ENCODE assay signal across 9 mouse cellular contexts in the genomic region with DNA sequence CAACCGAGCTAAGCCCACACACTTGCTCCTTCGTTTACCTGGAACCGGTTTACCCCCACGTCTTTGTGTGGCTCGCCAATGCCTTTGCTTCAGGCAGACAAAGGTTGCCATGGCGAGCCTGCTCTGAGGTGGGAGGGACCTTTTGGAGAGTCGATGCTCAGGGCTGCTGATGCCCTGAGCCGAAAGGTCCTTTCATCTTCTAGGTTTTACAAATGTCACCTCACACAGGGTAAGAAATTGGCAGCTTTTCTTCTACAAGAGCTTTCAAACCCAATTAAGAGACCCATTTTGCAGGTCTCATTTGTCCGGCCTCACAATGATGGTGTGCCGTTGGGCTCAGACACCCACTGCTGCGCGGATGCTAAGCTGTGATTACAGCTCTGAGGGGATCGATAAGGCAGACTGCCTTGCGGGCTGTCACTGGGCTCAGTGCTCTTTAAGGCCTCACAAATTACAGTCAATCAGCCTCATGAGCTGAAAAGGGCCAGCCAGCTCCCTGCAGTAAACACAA. TPM values are rescaled to one million over a fixed set of nuclear protein-coding genes. Genes with fewer than 3 reads are reported as not detected.
DNase-seq lines count a peak whose midpoint lies in the region; ATAC-seq and TF ChIP-seq lines count a peak whose summit lies in the region.
"Had no signal": no experiment of that assay in that cellular context is flagged by ENCODE, and none has a peak within 500 bp of the region (broad histone marks: within the 10 kb centered on the region; RNA-seq: fewer than 3 reads in every experiment).

No protein-coding gene starts in this region.

- TF ChIP-seq EP300 in lung, postnatal 0 days (IDR thresholded peaks at IDR 0.05): no peak

- H3K4me1 ChIP-seq in lung, postnatal 0 days (ENCODE audit: insufficient read depth, low read depth, low read length): no peaks in the 10 kb centered on the region; the same call in 1 of the 2 replicates
- H3K4me1 ChIP-seq in embryonic facial prominence, embryonic 13.5 days: peaks cover 34% of the 10 kb centered on the region
- peaks cover 48% of the 10 kb centered on the region for H3K4me1 ChIP-seq in limb, embryonic 13.5 days
- peaks cover 28% of the 10 kb centered on the region; the same call in 1 of the 2 replicates for H3K4me1 ChIP-seq in stomach, embryonic 14.5 days (ENCODE audit: control insufficient read depth, insufficient read depth, low read length)

- H3K9me3 ChIP-seq in lung, postnatal 0 days (ENCODE audit: low read length): no peaks in the 10 kb centered on the region
- no peaks in the 10 kb centered on the region for H3K9me3 ChIP-seq in embryonic facial prominence, embryonic 13.5 days
- no peaks in the 10 kb centered on the region for H3K9me3 ChIP-seq in limb, embryonic 13.5 days
- H3K9me3 ChIP-seq in stomach, embryonic 14.5 days (ENCODE audit: control insufficient read depth, low read depth, low read length): no peaks in the 10 kb centered on the region

- no peaks in the 10 kb centered on the region for H3K36me3 ChIP-seq in lung, postnatal 0 days (ENCODE audit: insufficient read depth, low read length)
- H3K36me3 ChIP-seq in embryonic facial prominence, embryonic 13.5 days: no peaks in the 10 kb centered on the region
- no peaks in the 10 kb centered on the region for H3K36me3 ChIP-seq in limb, embryonic 13.5 days
- H3K36me3 ChIP-seq in stomach, embryonic 14.5 days (ENCODE audit: control insufficient read depth, insufficient read depth, low read length): no peaks in the 10 kb centered on the region

- no peak overlapping the region for H3K9ac ChIP-seq in lung, postnatal 0 days (replicated peaks; ENCODE audit: low read depth)
- peak overlapping the region; percentile 54; the same call in 1 of the 2 replicates for H3K9ac ChIP-seq in embryonic facial prominence, embryonic 13.5 days
- peak overlapping the region; percentile 19; the same call in 1 of the 2 replicates for H3K9ac ChIP-seq in limb, embryonic 13.5 days
- H3K9ac ChIP-seq in stomach, embryonic 14.5 days (replicated peaks; ENCODE audit: low read depth, low read length): no peak overlapping the region

- H3K27me3 ChIP-seq in lung, postnatal 0 days (replicated peaks; ENCODE audit: insufficient read depth, low read length): no peaks in the 10 kb centered on the region
- H3K27me3 ChIP-seq in embryonic facial prominence, embryonic 13.5 days: no peaks in the 10 kb centered on the region
- no peaks in the 10 kb centered on the region for H3K27me3 ChIP-seq in limb, embryonic 13.5 days
- no peaks in the 10 kb centered on the region for H3K27me3 ChIP-seq in stomach, embryonic 14.5 days (ENCODE audit: control insufficient read depth, insufficient read depth, low read length)

- H3K27ac ChIP-seq in lung, postnatal 0 days (ENCODE audit: low read length): no peak overlapping the region
- H3K27ac ChIP-seq in embryonic facial prominence, embryonic 13.5 days: peak overlapping the region; percentile 77
- H3K27ac ChIP-seq in limb, embryonic 13.5 days: peak overlapping the region; percentile 74
- H3K27ac ChIP-seq in stomach, embryonic 14.5 days (ENCODE audit: low read length): peak overlapping the region; percentile 64

- DNase-seq in lung, postnatal 0 days (ENCODE audit: low spot score): no peak
- no peak for DNase-seq in lung, adult 18-20 months
- no peak for DNase-seq in layer of hippocampus, adult 9-11 months
- no peak for DNase-seq in layer of hippocampus, postnatal 14 days (ENCODE audit: low spot score in 2 of 2)

- TF ChIP-seq CTCF in lung, postnatal 0 days (IDR thresholded peaks at IDR 0.05): no peak

- WGBS in lung, postnatal 0 days: 33% methylated on average over 14 of the region's 14 CpGs
- 10% methylated on average over 14 of the region's 14 CpGs for WGBS in embryonic facial prominence, embryonic 13.5 days
- 8% methylated on average over 14 of the region's 14 CpGs for WGBS in limb, embryonic 13.5 days
- WGBS in stomach, embryonic 14.5 days: 14% methylated on average over 14 of the region's 14 CpGs

- 0 out of 2 replicates have a peak overlapping the region, but pooled peaks have one; percentile 11 for H3K4me2 ChIP-seq in lung, postnatal 0 days (replicated peaks; ENCODE audit: low read depth, low read length)
- peak overlapping the region; percentile 23 for H3K4me2 ChIP-seq in embryonic facial prominence, embryonic 13.5 days
- peak overlapping the region; percentile 44 for H3K4me2 ChIP-seq in limb, embryonic 13.5 days (replicated peaks)
- peak overlapping the region; percentile 18 for H3K4me2 ChIP-seq in stomach, embryonic 14.5 days (replicated peaks; ENCODE audit: low read depth, low read length)

- no peak for ATAC-seq in lung, postnatal 0 days
- ATAC-seq in embryonic facial prominence, embryonic 13.5 days (ENCODE audit: insufficient number of reproducible peaks, insufficient read depth, low FRiP score, low TSS enrichment, low read depth): no peak
- no peak for ATAC-seq in limb, embryonic 13.5 days (ENCODE audit: low FRiP score, low read depth)
- no peak for ATAC-seq in stomach, embryonic 14.5 days (ENCODE audit: insufficient number of reproducible peaks, insufficient read depth, low FRiP score, low read depth)
- no peak for ATAC-seq in granulocyte monocyte progenitor cell, adult 5-6 weeks (replicated peaks; ENCODE audit: poor library complexity, severe bottlenecking)

- H3K4me3 ChIP-seq in lung, postnatal 0 days (ENCODE audit: low read depth, low read length): no peak overlapping the region
- H3K4me3 ChIP-seq in embryonic facial prominence, embryonic 13.5 days: no peak overlapping the region
- H3K4me3 ChIP-seq in limb, embryonic 13.5 days: peak overlapping the region; percentile 3; the same call in 1 of the 2 replicates
- H3K4me3 ChIP-seq in stomach, embryonic 14.5 days (ENCODE audit: low read depth, low read length): no peak overlapping the region

RNA-seq across cellular contexts. Expression of a gene that starts 29.9 kb away (rescaled TPM):
- 12.4 and 17.6 TPM in 2 replicates for polyA plus RNA-seq in lung, postnatal 0 days (2015; fragmentation: Nextera tagmentation; extraction: Ambion mirVana)
- 5.3 and 5.8 TPM in 2 replicates for polyA plus RNA-seq in embryonic facial prominence, embryonic 13.5 days (2015; fragmentation: Nextera tagmentation; extraction: Ambion mirVana)
- polyA plus RNA-seq in limb, embryonic 13.5 days (2015; fragmentation: Nextera tagmentation; extraction: Ambion mirVana): 16.8 and 18.4 TPM in 2 replicates
- 36.7 and 47.2 TPM in 2 replicates for polyA plus RNA-seq in stomach, embryonic 14.5 days (2014; fragmentation: Nextera tagmentation; extraction: Ambion mirVana)
- 2.1 TPM in 1 of 2 replicates, not detected in the other for total RNA-seq in granulocyte monocyte progenitor cell, adult 5-6 weeks (2014; fragmentation: Nextera tagmentation)
- 0.65 TPM in 1 of 2 replicates, not detected in the other for total RNA-seq in granulocyte monocyte progenitor cell, adult 5-6 weeks (2017)
- total RNA-seq in layer of hippocampus, postnatal 14 days (2021): 10 to 100 TPM; 11.9 to 15.0 TPM
- total RNA-seq: common myeloid progenitor, adult 5-6 weeks had no signal

RNA-seq across cellular contexts. Expression of a gene that starts 59.3 kb away (rescaled TPM):
- 4.2 and 5.6 TPM in 2 replicates for polyA plus RNA-seq in lung, postnatal 0 days (2015; fragmentation: Nextera tagmentation; extraction: Ambion mirVana)
- 53.7 and 59.4 TPM in 2 replicates for polyA plus RNA-seq in embryonic facial prominence, embryonic 13.5 days (2015; fragmentation: Nextera tagmentation; extraction: Ambion mirVana)
- polyA plus RNA-seq in limb, embryonic 13.5 days (2015; fragmentation: Nextera tagmentation; extraction: Ambion mirVana): 53.9 and 57.4 TPM in 2 replicates
- polyA plus RNA-seq in stomach, embryonic 14.5 days (2014; fragmentation: Nextera tagmentation; extraction: Ambion mirVana): 52.6 and 56.5 TPM in 2 replicates
- 43.8 and 51.2 TPM in 2 replicates for total RNA-seq in granulocyte monocyte progenitor cell, adult 5-6 weeks (2014; fragmentation: Nextera tagmentation)
- 93.0 and 100 TPM in 2 replicates for total RNA-seq in granulocyte monocyte progenitor cell, adult 5-6 weeks (2017)
- total RNA-seq in layer of hippocampus, postnatal 14 days (2021): 1 to 10 TPM; 1.0 to 2.1 TPM

Comparison
In these comparisons a context has a peak if more than half of its experiments do, and no peak if none do; other contexts are left out.
1. H3K9ac ChIP-seq: peak in embryonic facial prominence, embryonic 13.5 days (single experiment) and limb, embryonic 13.5 days (single experiment); none in lung, postnatal 0 days (single experiment) and stomach, embryonic 14.5 days (single experiment).
2. Peak in every context shown above with its lines, with median percentiles within 50 percentile points of each other: H3K4me2 ChIP-seq.